Mouse (Mus musculus) hindbrain, embryonic 11.5 days (tissue): Measurements from ENCODE around the gene Prickle2. TPM values are rescaled to one million over a fixed set of nuclear protein-coding genes. Genes with fewer than 3 reads are reported as not detected.

Experiments
- ATAC-seq: fragments of 200-750 bp; cut with Nextera tagmentation; 2 replicates; pipeline ENCODE4 v1.8.0; 2017; ENCODE audit warnings: mild to moderate bottlenecking, moderate TSS enrichment, moderate library complexity; ENCODE audit not compliant: low FRiP score
- DNase-seq: peaks from one replicate; pipeline ENCODE4 v3.0.0-alpha.2; 2015; ENCODE audit warnings: low spot score
- H3K27ac ChIP-seq: fragments of 300-500 bp; sonication (generic); 2 replicates; pipeline ENCODE4 v1.5.1; 2014; ENCODE audit warnings: mild to moderate bottlenecking, low read depth, low read length
- H3K27me3 ChIP-seq: fragments of 300-500 bp; sonication (generic); 2 replicates; pipeline ENCODE4 v1.6.1; 2014; ENCODE audit warnings: mild to moderate bottlenecking, low read length, moderate library complexity, mixed read lengths; ENCODE audit not compliant: control insufficient read depth, insufficient read depth
- H3K36me3 ChIP-seq: fragments of 300-500 bp; sonication (generic); 2 replicates; pipeline ENCODE4 v1.6.1; 2014; ENCODE audit warnings: mild to moderate bottlenecking, low read length, moderate library complexity, mixed read lengths; ENCODE audit not compliant: control insufficient read depth, insufficient read depth
- H3K4me1 ChIP-seq: fragments of 300-500 bp; sonication (generic); replicated peaks from 2 replicates; pipeline ENCODE4 v1.6.1; 2014; ENCODE audit warnings: low read length, mixed read lengths; ENCODE audit not compliant: control insufficient read depth, insufficient read depth
- H3K4me2 ChIP-seq: fragments of 300-500 bp; sonication (generic); replicated peaks from 2 replicates; pipeline ENCODE4 v1.6.1; 2014; ENCODE audit warnings: mild to moderate bottlenecking, low read depth, low read length
- H3K4me3 ChIP-seq: fragments of 300-500 bp; sonication (generic); 2 replicates; pipeline ENCODE4 v1.5.1; 2014; ENCODE audit warnings: low read depth, low read length
- H3K9ac ChIP-seq: fragments of 300-500 bp; sonication (generic); 2 replicates; pipeline ENCODE4 v1.6.1; 2014; ENCODE audit warnings: low read depth, low read length
- H3K9me3 ChIP-seq: fragments of 300-500 bp; sonication (generic); 2 replicates; pipeline ENCODE4 v1.6.1; 2016; ENCODE audit warnings: low read length; ENCODE audit not compliant: control insufficient read depth
- WGBS: fragments of 180-500 bp; shearing (Covaris S2); extraction: QIAGEN DNeasy Blood & Tissue Kit; methylation state at CpG from one replicate; pipeline ENCODE4 v1.1.7; 2014; 5-methylcytosine and 5-hydroxymethylcytosine counted together
- polyA plus RNA-seq: library from polyadenylated mRNA; unstranded; fragments of >200 nt; fragmentation: Nextera tagmentation; extraction: Ambion mirVana; gene quantifications from 2 replicates; pipeline ENCODE4 v1.2.1, GENCODE M21; 2014

Gene Prickle2
- polyA plus RNA-seq, 1 experiment from 2014 or later: 10.0 TPM

- WGBS: 80% methylated on average over 3 of the region's 3 CpGs
- Histone ChIP-seq H3K4me3 (no peak overlapping the region), H3K4me1 (no peaks in the 10 kb centered on the region), H3K4me2 (no peak overlapping the region), H3K9ac (no peak overlapping the region), H3K9me3 (no peaks in the 10 kb centered on the region), H3K27ac (no peak overlapping the region), H3K36me3 (no peaks in the 10 kb centered on the region), H3K27me3 (no peaks in the 10 kb centered on the region)
- ATAC-seq (no peak), DNase-seq (no peak)
These were observed 109.6 kb downstream of the Prickle2 start for GRCm38 (mm10) chr6:92596340-92596739.

GRCm38 (mm10) chr6:92589381-92590065 lies 116.4 kb downstream of the Prickle2 start:
- Histone ChIP-seq H3K9me3 (no peaks in the 10 kb centered on the region), H3K27ac (no peak overlapping the region), H3K36me3 (no peaks in the 10 kb centered on the region), H3K27me3 (no peaks in the 10 kb centered on the region), H3K4me2 (no peak overlapping the region), H3K9ac (no peak overlapping the region), H3K4me3 (no peak overlapping the region), H3K4me1 (no peaks in the 10 kb centered on the region)
- ATAC-seq (no peak), DNase-seq (no peak)
- 88% methylated on average over 5 of the region's 5 CpGs for WGBS

- H3K9me3 ChIP-seq: no peaks in the 10 kb centered on the region
- no peaks in the 10 kb centered on the region for H3K4me1 ChIP-seq
- WGBS: 74% methylated on average over 1 of the region's 1 CpGs
- no peak overlapping the region for H3K9ac ChIP-seq
- no peaks in the 10 kb centered on the region for H3K36me3 ChIP-seq
- no peak overlapping the region for H3K4me3 ChIP-seq
- no peak for DNase-seq
- H3K27ac ChIP-seq: no peak overlapping the region
- no peaks in the 10 kb centered on the region for H3K27me3 ChIP-seq
- no peak overlapping the region for H3K4me2 ChIP-seq
- ATAC-seq: no peak
These were observed 121.9 kb downstream of the Prickle2 start for GRCm38 (mm10) chr6:92584026-92584425.

GRCm38 (mm10) chr6:92575227-92575626 lies 130.7 kb downstream of the Prickle2 start:
- Histone ChIP-seq H3K4me1 (no peaks in the 10 kb centered on the region), H3K27me3 (no peaks in the 10 kb centered on the region), H3K36me3 (no peaks in the 10 kb centered on the region), H3K9ac (no peak overlapping the region), H3K4me3 (no peak overlapping the region), H3K27ac (no peak overlapping the region), H3K9me3 (no peaks in the 10 kb centered on the region), H3K4me2 (no peak overlapping the region)
- DNase-seq: no peak
- no peak for ATAC-seq
- WGBS: 77% methylated on average over 4 of the region's 4 CpGs

GRCm38 (mm10) chr6:92572139-92572538 lies 133.8 kb downstream of the Prickle2 start:
- Histone ChIP-seq H3K9ac (no peak overlapping the region), H3K4me1 (no peaks in the 10 kb centered on the region), H3K27me3 (no peaks in the 10 kb centered on the region), H3K4me3 (no peak overlapping the region), H3K36me3 (no peaks in the 10 kb centered on the region), H3K9me3 (no peaks in the 10 kb centered on the region), H3K27ac (no peak overlapping the region), H3K4me2 (no peak overlapping the region)
- DNase-seq: no peak
- WGBS: 80% methylated on average over 3 of the region's 3 CpGs
- no peak for ATAC-seq

GRCm38 (mm10) chr6:92570090-92570489 lies 135.9 kb downstream of the Prickle2 start:
- Histone ChIP-seq H3K27me3 (no peaks in the 10 kb centered on the region), H3K9ac (no peak overlapping the region), H3K36me3 (no peaks in the 10 kb centered on the region), H3K4me3 (no peak overlapping the region), H3K9me3 (no peaks in the 10 kb centered on the region), H3K4me2 (no peak overlapping the region), H3K4me1 (no peaks in the 10 kb centered on the region), H3K27ac (no peak overlapping the region)
- ATAC-seq: no peak
- DNase-seq: no peak
- WGBS: 67% methylated on average over 7 of the region's 7 CpGs

- DNase-seq (no peak), ATAC-seq (no peak)
- no peaks in the 10 kb centered on the region for H3K27me3 ChIP-seq
- no peak overlapping the region for H3K27ac ChIP-seq
- no peak overlapping the region for H3K4me2 ChIP-seq
- no peak overlapping the region for H3K4me3 ChIP-seq
- H3K9ac ChIP-seq: no peak overlapping the region
- no peaks in the 10 kb centered on the region for H3K4me1 ChIP-seq
- H3K9me3 ChIP-seq: no peaks in the 10 kb centered on the region
- H3K36me3 ChIP-seq: no peaks in the 10 kb centered on the region
- WGBS: 69% methylated on average over 4 of the region's 4 CpGs
These were observed 136.7 kb downstream of the Prickle2 start for GRCm38 (mm10) chr6:92569283-92569682.

GRCm38 (mm10) chr6:92559261-92559660 lies 146.7 kb downstream of the Prickle2 start:
- no peaks in the 10 kb centered on the region for H3K4me1 ChIP-seq
- no peaks in the 10 kb centered on the region for H3K27me3 ChIP-seq
- ATAC-seq (no peak), DNase-seq (no peak)
- no CpG with 5 or more reads among the region's 1 CpGs for WGBS
- no peaks in the 10 kb centered on the region for H3K36me3 ChIP-seq
- no peak overlapping the region for H3K4me3 ChIP-seq
- H3K9me3 ChIP-seq: no peaks in the 10 kb centered on the region
- no peak overlapping the region for H3K9ac ChIP-seq
- H3K4me2 ChIP-seq: no peak overlapping the region
- no peak overlapping the region for H3K27ac ChIP-seq

- H3K4me3 ChIP-seq: no peak overlapping the region
- no peaks in the 10 kb centered on the region for H3K36me3 ChIP-seq
- no peaks in the 10 kb centered on the region for H3K4me1 ChIP-seq
- H3K4me2 ChIP-seq: no peak overlapping the region
- H3K9ac ChIP-seq: no peak overlapping the region
- 85% methylated on average over 2 of the region's 2 CpGs for WGBS
- ATAC-seq (no peak), DNase-seq (no peak)
- H3K9me3 ChIP-seq: no peaks in the 10 kb centered on the region
- no peak overlapping the region for H3K27ac ChIP-seq
- no peaks in the 10 kb centered on the region for H3K27me3 ChIP-seq
These were observed 150.3 kb downstream of the Prickle2 start for GRCm38 (mm10) chr6:92555675-92556074.
